Mouse (Mus musculus) embryo, embryonic 9.5 days (tissue): Measurements from ENCODE around the gene Dus1l.
"Not testable (repeated sequence)": the region's sequence is repeated elsewhere in the genome, so short reads cannot be mapped to it uniquely, and the experiment has no call there.

ENCODE experiments used
- DNase-seq: peaks from one replicate; pipeline ENCODE4 v3.0.0-alpha.2; 2017; ENCODE audit errors: extremely low spot score

Gene Dus1l

GRCm38 (mm10) chr11:120795756-120796613, at the start of gene Dus1l:
Dus1l (minus strand) TSS chr11:120796403.
- DNase-seq: peak; percentile 99

GRCm38 (mm10) chr11:120844329-120844728, 48.1 kb upstream of the Dus1l start:
- no peak for DNase-seq

DNA sequence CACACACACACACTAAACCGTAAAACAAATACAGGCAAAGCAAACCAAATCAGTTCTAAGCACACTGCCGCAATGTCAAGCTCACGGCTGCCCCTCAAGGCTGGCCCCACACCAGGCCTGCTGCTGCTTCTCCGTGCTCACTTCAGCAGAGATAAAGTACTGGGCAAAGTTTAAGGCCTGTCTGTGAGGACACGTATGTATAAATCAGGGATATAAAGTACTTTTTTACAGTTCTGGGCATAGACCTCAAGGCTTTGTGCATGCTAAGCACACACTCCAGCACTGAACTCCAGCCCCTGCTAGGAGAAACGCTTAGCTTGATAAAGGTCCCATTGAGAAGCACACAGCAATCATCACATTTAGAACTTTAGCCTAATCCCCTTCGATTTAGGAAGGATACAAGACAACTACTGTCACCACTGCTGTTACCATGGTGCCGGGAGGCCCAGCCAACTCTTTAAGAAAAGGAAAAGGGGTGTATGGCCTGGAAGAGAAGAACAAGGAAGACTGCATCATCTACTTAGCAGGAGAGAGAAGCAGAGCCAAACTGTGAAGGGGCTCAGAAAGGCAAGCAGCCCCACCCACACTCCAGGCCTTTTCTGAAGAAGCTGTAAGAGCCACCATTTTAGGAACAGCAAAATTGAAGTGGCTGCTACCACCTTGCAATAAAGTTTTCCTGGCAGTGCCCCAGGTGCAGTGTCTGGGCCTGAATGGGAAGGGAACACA, 37.5 kb upstream of the Dus1l start:
- DNase-seq: no peak

DNA sequence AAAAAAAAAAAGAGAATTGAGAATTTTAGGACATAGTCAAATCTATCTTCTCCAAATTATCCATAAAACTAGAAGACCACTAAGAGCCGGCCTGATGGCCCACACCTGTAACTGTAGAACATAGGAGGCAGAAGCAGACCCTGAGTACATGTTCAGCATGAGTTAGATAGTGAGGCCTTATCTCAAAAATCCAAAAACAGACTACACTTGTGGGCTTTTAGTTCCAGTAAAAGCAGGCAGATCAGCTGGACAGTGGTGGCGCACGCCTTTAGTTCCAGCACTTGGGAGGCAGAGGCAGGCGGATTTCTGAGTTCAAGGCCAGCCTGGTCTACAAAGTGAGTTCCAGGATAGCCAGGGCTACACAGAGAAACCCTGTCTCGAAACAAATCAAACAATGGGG, 36.8 kb upstream of the Dus1l start:
- not testable (repeated sequence) for DNase-seq

GRCm38 (mm10) chr11:120831659-120832440, 35.6 kb upstream of the Dus1l start:
- DNase-seq: no peak

GRCm38 (mm10) chr11:120830686-120831085, 34.5 kb upstream of the Dus1l start:
- DNase-seq: no peak

GRCm38 (mm10) chr11:120829757-120830532, 33.7 kb upstream of the Dus1l start:
- DNase-seq: no peak

- no peak for DNase-seq
Observed at GRCm38 (mm10) chr11:120828416-120828815, 32.2 kb upstream of the Dus1l start.

- no peak for DNase-seq
Observed at GRCm38 (mm10) chr11:120826016-120826953, 30.1 kb upstream of the Dus1l start.

DNA sequence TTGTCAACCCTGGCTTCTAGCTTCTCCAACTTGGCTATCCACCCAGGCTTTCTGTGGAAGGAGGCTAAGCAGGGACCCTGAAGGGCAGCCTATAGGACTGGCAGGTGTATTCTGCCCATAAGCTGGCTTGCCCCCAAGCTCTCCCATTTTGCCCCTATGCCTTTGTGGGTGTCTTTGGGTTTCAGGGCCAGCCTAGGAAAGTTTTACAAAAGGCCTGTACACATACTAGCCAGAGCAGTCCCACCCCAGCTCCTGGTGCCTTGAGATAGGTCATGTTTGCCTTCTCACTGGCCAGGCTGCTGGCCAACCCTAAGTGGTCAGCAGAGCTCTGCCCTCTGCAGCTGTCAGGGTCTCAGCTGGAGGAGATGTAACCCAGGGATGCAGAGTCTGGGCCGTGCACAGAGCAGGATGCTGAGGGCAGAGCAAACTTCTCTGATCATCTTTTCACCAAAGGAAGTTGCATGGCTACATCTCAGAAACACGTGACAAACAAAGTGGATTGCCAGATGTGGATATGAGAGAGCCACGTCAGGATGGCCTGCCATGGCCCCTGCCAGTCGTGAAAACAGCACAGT, 29.2 kb upstream of the Dus1l start:
- peak; percentile 28 for DNase-seq

DNA sequence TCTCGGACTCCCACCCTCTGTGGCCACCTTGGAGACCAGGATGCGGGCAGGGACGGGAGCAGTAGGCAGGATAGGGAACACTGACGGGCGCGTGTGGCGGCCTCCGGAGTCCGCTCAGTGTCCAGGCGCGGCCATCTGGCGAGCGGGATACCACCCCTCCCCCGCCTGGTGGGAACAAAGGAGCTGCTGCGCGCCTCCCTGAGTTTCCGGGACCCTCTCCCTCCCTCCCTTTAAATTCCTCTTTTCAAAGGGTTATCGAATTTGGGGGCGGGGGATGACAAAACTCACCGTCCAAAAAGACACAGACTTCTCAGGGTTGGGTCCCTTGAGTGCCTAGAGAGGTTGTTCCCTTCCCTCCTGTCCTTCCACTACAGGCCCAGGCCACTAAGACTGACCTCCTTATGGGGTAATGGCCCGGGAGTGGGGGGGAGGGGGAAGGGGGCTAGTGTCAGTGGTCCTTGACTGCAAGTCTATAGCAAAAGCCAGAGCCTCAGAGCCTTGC, 28.6 kb upstream of the Dus1l start:
- no peak for DNase-seq

- DNase-seq: peak; percentile 98
Observed at GRCm38 (mm10) chr11:120823956-120824786, 28.0 kb upstream of the Dus1l start, which contains the start of gene Fasn. Fasn (minus strand) TSS chr11:120824547.

DNA sequence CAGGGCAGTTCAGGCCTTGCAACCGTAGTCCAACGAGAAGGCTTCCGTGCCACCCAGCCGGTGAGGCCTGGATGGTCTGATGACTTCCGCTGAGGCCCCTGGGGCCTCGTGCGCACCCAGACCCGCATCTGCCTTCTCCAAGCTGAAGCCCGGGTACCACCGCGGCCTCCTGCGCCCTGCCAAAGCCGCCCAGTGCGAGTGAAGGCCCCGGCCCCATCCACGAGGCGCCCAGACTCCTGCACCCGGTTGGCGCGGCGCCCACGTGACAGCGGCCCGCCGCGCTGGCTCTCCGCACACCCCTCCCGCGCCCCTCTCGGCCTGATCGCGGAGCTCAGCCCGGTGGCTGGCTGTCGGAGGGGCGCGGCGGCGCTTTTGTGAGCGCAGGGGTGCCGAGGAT, 27.3 kb upstream of the Dus1l start:
- DNase-seq: no peak

DNA sequence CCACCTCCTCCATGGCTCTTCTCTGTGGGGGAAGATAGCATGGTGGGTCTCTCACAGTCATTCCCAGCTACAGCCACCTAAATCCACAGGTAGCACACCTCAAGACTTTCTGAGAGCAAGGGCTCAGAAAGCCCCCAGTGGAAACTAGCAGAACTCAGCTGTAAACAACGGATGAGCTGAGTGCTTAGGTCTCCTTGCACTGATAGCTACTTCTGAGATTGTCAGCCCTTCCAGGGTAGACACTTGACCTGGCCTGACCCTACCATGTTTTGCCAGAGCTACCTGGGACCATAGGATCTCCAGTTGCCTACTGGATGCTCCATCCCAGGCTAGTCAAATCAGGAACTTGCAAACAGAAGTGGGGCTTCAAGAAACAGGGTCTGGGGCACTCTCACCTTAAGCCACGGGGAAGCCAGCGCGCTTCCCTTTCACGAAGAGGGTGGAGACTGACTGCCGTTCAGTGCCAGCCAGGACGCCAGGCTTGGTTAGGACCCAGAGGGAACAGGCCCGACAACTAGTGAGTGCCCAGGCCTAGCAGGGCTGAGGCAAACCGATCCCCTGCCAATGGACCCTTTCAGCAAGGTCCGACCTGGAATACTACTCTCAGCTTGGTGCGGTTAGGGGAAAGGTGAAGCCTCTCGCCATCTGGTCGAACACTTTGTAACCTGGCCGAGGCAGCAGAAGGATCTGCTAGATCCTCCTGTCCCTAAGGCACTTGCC, 26.8 kb upstream of the Dus1l start:
- no peak for DNase-seq

- no peak for DNase-seq
Observed at GRCm38 (mm10) chr11:120822321-120822720, 26.1 kb upstream of the Dus1l start.

DNA sequence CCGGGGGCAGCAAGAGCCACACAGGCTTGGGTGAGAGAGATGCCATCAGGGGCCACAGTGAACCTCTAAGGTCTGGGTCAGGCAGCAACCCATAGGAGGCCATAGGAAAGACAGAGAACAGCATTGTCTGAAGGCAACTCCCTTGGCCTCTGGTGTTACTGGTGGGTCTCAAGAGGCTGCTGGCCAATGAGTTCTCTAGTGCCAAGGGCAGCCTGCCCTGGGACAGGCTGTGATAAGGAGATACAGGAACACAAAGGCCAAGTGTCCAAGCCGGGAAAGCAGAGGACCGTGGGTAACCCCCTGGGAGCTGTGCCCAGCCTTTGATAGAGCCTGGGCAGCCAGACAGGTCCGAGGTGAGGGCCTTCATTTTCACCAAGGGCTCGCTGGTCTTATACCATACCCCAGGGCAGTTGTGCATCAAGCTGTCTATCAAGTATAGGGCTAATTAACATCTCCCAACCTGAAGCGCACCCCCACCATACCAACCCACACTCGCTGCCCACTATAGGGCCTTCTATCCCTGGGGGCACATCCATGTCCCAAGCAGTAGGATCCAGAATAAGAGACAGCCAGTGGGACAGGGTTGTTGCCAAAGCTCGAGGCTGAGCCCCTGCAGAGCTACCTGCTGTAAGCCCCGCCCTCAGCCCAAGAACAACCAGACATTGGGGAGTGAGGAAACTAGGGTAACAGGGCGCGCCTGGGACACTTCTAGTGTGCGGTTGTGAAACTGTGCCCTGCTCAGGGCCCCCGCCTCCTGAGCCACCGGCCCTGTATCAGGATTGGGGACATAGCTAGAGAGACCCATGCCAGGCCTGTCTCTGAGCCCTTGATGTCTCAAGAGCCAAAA, 25.1 kb upstream of the Dus1l start:
- no peak for DNase-seq

GRCm38 (mm10) chr11:120820546-120820945, 24.3 kb upstream of the Dus1l start:
- DNase-seq: no peak
